Mouse (Mus musculus): ENCODE measurements at regions not wholly inside any gene's neighbourhood (a gene's known extent, or its start where the extent isn't known, plus 50 kb on each side); places are given as distances from the start of the nearest gene placed in this dataset.

DNA sequence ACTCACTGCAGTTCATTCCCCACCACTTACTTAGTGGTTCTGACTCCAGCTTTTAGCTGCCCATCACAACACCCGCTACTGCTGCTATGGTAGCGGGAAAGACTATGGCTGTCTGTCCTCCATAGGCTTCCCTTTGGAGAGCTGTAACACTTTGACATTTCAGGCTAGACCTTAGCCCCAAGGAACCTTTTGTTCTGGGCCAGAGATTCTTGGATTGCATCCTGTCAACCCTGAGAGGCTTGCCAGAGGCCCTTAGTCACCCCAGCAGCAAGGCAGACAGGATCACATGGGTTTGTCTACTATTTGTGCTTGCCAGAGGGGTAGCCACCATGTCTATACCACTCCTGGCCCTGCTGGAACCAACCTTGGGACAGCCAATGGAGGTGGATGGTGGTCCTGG lies 147.1 kb downstream of the Trim29 start:
- no peak for TF ChIP-seq CTCF (IDR thresholded peaks at IDR 0.05; ENCODE audit: borderline replicate concordance, insufficient read depth, low read depth, low read length)
- no peak for TF ChIP-seq POLR2A (IDR thresholded peaks at IDR 0.05; ENCODE audit: borderline replicate concordance, insufficient read depth, low read length)

Data from cerebellum, adult 2 months (tissue).